Mouse (Mus musculus): ENCODE results near the gene Btg1. TPM values are rescaled to one million over a fixed set of nuclear protein-coding genes. Genes with fewer than 3 reads are reported as not detected.

Gene Btg1
- polyA plus RNA-seq, 1 experiment from 2014 or later, result 50.8 TPM

DNA sequence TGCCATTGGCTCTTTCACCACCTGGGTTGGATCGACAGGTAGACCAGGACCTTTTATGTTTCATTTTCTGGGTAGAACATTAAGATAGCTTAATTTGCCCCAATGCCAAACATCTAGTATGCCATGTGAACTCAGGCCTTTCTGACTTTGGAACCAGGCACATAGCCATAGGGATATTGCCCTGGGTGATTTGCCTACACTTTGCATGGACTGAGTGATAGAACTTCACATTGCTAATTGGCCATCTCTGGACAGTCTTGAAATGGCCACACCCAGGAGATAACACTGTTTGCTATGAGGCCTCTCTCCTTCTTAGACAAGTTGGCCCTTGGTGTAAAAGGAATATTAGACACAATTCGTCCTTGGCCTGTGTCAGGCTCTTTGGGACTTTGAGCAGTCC, 7.6 kb downstream of the Btg1 start:
- Histone ChIP-seq H3K4me2 (ENCODE audit: low read depth, severe bottlenecking) (no peak overlapping the region), H3K36me3 (ENCODE audit: control insufficient read depth, insufficient read depth, low read length) (no peaks in the 10 kb centered on the region; the same call in 1 of the 2 replicates), H3K27ac (replicated peaks; ENCODE audit: low read depth, low read length) (no peak overlapping the region)

DNA sequence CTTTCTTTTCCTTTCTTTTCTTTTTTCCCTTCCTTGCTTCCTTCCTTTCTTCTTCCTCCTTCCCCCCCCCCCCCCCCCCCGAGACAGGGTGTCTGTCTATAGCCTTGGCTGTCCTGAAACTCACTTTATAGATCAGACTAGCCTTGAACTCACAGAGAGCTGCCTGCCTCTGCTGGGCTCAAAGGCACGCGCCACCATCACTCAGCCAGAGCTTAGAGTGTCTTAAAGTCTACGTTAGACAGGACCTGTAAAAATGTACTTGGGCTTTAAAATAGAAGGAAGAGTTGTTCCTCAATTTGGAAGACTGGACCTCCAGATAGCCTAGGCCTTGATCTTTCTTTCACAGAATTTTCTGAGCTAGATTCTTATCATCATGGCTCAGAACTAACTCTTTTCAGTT, 8.3 kb downstream of the Btg1 start:
- peaks cover 6% of the 10 kb centered on the region; the same call in 1 of the 2 replicates for H3K4me1 ChIP-seq (ENCODE audit: control insufficient read depth, insufficient read depth, low read length)
- H3K27me3 ChIP-seq (ENCODE audit: control insufficient read depth, insufficient read depth, low read length), result no peaks in the 10 kb centered on the region
- no peak for ATAC-seq (ENCODE audit: insufficient number of reproducible peaks, low FRiP score, low TSS enrichment, low read depth)
- H3K9me3 ChIP-seq (ENCODE audit: control insufficient read depth, low read length), result no peaks in the 10 kb centered on the region
- no peak overlapping the region for H3K9ac ChIP-seq (ENCODE audit: low read length)
- WGBS, result 96% methylated on average over 3 of the region's 4 CpGs
- no peak for DNase-seq (ENCODE audit: low spot score)
- no peak overlapping the region for H3K27ac ChIP-seq (replicated peaks; ENCODE audit: low read depth, low read length)
- no peak overlapping the region for H3K4me2 ChIP-seq (ENCODE audit: low read depth, severe bottlenecking)
- H3K36me3 ChIP-seq (ENCODE audit: control insufficient read depth, insufficient read depth, low read length), result no peaks in the 10 kb centered on the region; the same call in 1 of the 2 replicates
- H3K4me3 ChIP-seq (ENCODE audit: low read depth, low read length), result no peak overlapping the region

More for the DNA sequence above, 7.6 kb downstream of the Btg1 start:
- 96% methylated on average over 2 of the region's 2 CpGs for WGBS
- H3K27me3 ChIP-seq (ENCODE audit: control insufficient read depth, insufficient read depth, low read length), result no peaks in the 10 kb centered on the region
- no peaks in the 10 kb centered on the region for H3K9me3 ChIP-seq (ENCODE audit: control insufficient read depth, low read length)
- ATAC-seq (ENCODE audit: insufficient number of reproducible peaks, low FRiP score, low TSS enrichment, low read depth) (no peak), DNase-seq (ENCODE audit: low spot score) (no peak)
- H3K4me1 ChIP-seq (ENCODE audit: control insufficient read depth, insufficient read depth, low read length), result peaks cover 9% of the 10 kb centered on the region; the same call in 1 of the 2 replicates
- H3K9ac ChIP-seq (ENCODE audit: low read length), result no peak overlapping the region
- no peak overlapping the region for H3K4me3 ChIP-seq (ENCODE audit: low read depth, low read length)

DNA sequence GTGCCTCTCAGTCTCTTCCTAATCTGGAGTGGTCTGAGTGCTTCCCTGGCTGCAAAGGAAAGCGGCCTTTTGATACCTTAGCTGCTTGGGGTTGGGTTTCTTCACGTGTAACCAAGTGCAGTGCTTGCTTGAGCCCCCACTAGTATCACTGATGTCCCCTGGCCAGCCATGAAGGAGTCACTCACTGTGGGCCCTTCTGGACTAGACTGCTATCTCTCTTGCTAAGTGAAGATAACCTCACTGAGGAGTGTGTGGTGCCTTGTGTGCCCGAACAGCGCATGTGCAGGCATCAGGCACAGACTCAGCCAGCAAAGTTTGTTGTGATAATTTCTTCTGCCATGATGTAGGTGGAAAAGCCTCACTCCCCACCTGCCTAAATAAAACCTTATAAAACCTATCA, 8.9 kb downstream of the Btg1 start:
- peaks cover 6% of the 10 kb centered on the region; the same call in 1 of the 2 replicates for H3K4me1 ChIP-seq (ENCODE audit: control insufficient read depth, insufficient read depth, low read length)
- H3K9me3 ChIP-seq (ENCODE audit: control insufficient read depth, low read length), result no peaks in the 10 kb centered on the region
- H3K4me2 ChIP-seq (ENCODE audit: low read depth, severe bottlenecking), result no peak overlapping the region
- WGBS, result 85% methylated on average over 4 of the region's 4 CpGs
- no peak overlapping the region for H3K9ac ChIP-seq (ENCODE audit: low read length)
- no peak overlapping the region for H3K27ac ChIP-seq (replicated peaks; ENCODE audit: low read depth, low read length)
- no peak overlapping the region for H3K4me3 ChIP-seq (ENCODE audit: low read depth, low read length)
- H3K36me3 ChIP-seq (ENCODE audit: control insufficient read depth, insufficient read depth, low read length), result no peaks in the 10 kb centered on the region; the same call in 1 of the 2 replicates
- H3K27me3 ChIP-seq (ENCODE audit: control insufficient read depth, insufficient read depth, low read length), result no peaks in the 10 kb centered on the region
- DNase-seq (ENCODE audit: low spot score) (no peak), ATAC-seq (ENCODE audit: insufficient number of reproducible peaks, low FRiP score, low TSS enrichment, low read depth) (no peak)

DNA sequence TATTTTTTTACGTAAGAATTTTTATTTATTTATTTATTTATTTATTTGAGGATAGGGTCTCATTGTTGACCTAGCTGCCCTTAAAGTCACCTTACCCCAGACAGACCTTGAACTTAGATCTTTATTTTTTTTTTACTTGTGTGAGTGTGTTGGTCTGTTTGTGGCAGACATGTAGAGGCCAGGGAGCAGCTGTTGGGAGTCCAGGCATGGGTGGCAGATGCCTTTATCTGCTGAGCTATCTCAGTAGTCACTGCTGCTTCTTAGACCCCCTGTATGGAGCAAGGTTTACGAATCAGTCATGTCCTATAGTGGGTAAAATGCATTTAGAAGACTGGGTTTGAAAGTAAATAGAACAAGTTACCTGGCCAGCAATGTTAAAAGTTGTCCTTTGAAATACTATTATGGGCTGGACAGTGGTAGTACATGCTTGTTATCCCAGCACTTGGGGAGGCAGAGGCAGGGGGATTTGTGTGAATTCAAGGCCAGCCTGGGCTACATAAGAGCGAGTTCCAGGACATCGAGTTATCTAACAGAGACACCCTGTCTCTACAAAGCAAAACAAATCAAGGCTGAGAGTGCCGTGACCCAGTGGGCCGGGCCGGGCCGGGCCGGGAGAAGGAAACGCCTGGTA, 9.4 kb downstream of the Btg1 start:
- Histone ChIP-seq H3K9ac (ENCODE audit: low read length) (no peak overlapping the region), H3K27ac (replicated peaks; ENCODE audit: low read depth, low read length) (no peak overlapping the region), H3K4me1 (ENCODE audit: control insufficient read depth, insufficient read depth, low read length) (peaks cover 6% of the 10 kb centered on the region; the same call in 1 of the 2 replicates), H3K36me3 (ENCODE audit: control insufficient read depth, insufficient read depth, low read length) (no peaks in the 10 kb centered on the region; the same call in 1 of the 2 replicates), H3K9me3 (ENCODE audit: control insufficient read depth, low read length) (no peaks in the 10 kb centered on the region), H3K27me3 (ENCODE audit: control insufficient read depth, insufficient read depth, low read length) (no peaks in the 10 kb centered on the region), H3K4me3 (ENCODE audit: low read depth, low read length) (no peak overlapping the region), H3K4me2 (ENCODE audit: low read depth, severe bottlenecking) (no peak overlapping the region)
- 95% methylated on average over 10 of the region's 10 CpGs for WGBS
- ATAC-seq (ENCODE audit: insufficient number of reproducible peaks, low FRiP score, low TSS enrichment, low read depth) (no peak), DNase-seq (ENCODE audit: low spot score) (no peak)

DNA sequence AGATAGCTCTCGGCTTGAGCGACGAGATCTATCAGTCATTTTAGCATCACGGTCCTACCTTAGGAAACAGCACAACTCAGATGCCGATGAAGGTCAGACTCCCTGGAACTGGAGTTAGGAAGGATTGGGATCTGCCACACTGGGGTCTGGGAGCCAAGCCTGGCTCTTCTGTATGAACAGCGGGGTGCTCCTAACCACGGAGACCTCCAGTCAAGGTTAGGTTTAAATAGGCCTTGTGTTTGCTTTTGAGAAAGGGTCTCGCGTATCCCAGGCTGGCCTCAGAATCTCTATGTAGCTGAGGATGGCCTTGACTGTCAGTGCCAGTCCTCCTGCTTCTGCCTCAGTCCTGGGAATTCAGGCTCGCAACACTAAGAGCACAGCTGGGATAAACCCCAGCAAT, 10.5 kb downstream of the Btg1 start:
- no peak overlapping the region for H3K27ac ChIP-seq (replicated peaks; ENCODE audit: low read depth, low read length)
- no peaks in the 10 kb centered on the region for H3K27me3 ChIP-seq (ENCODE audit: control insufficient read depth, insufficient read depth, low read length)
- no peak overlapping the region for H3K9ac ChIP-seq (ENCODE audit: low read length)
- WGBS, result 94% methylated on average over 10 of the region's 10 CpGs
- H3K36me3 ChIP-seq (ENCODE audit: control insufficient read depth, insufficient read depth, low read length), result no peaks in the 10 kb centered on the region; the same call in 1 of the 2 replicates
- H3K9me3 ChIP-seq (ENCODE audit: control insufficient read depth, low read length), result no peaks in the 10 kb centered on the region
- ATAC-seq (ENCODE audit: insufficient number of reproducible peaks, low FRiP score, low TSS enrichment, low read depth) (no peak), DNase-seq (ENCODE audit: low spot score) (no peak)
- H3K4me3 ChIP-seq (ENCODE audit: low read depth, low read length), result no peak overlapping the region
- no peaks in the 10 kb centered on the region for H3K4me1 ChIP-seq (ENCODE audit: control insufficient read depth, insufficient read depth, low read length)
- H3K4me2 ChIP-seq (ENCODE audit: low read depth, severe bottlenecking), result no peak overlapping the region

DNA sequence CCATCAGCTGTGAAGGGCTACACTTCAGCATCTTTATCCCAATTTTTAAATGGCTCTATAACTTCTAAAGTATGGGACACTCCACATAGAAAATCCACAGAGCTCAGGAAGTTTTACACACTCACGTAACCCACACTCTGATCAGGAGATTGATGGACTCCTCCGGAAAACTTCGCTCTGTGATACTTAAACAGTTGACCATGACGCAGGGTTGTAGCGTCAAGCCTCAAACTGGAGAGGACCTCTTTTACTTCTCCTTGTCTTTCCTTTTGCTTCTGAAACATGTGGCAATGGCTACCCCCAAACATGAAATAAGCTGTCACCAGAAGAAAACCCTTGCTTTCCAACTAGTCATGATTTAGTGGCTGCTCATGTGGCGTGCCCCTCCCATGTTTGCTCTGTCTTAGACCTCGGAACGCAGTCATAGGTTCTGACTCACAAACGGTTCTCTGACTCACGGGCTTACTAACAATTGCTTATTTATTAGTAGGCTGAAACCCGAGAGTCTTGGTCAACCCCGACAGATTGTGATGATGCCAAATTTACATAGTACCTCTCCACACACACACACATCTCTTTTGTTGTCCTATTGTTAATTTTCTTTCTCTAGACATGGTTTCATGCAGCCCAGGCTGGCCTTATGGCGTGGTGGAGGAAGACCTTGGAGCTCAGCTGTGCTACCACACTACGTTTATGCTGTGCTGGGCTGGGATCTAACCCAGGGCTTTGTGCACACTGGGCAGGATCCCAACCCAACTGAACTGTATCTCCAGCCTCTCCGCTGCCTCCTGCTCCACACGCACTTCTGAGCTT, 11.5 kb downstream of the Btg1 start:
- no peak for ATAC-seq (ENCODE audit: insufficient number of reproducible peaks, low FRiP score, low TSS enrichment, low read depth)
- DNase-seq (ENCODE audit: low spot score), result no peak
- H3K36me3 ChIP-seq (ENCODE audit: control insufficient read depth, insufficient read depth, low read length), result no peaks in the 10 kb centered on the region; the same call in 1 of the 2 replicates
- no peak overlapping the region for H3K4me3 ChIP-seq (ENCODE audit: low read depth, low read length)
- H3K9ac ChIP-seq (ENCODE audit: low read length), result no peak overlapping the region
- H3K27me3 ChIP-seq (ENCODE audit: control insufficient read depth, insufficient read depth, low read length), result no peaks in the 10 kb centered on the region
- H3K4me2 ChIP-seq (ENCODE audit: low read depth, severe bottlenecking), result no peak overlapping the region
- no peak overlapping the region for H3K27ac ChIP-seq (replicated peaks; ENCODE audit: low read depth, low read length)
- H3K9me3 ChIP-seq (ENCODE audit: control insufficient read depth, low read length), result no peaks in the 10 kb centered on the region
- H3K4me1 ChIP-seq (ENCODE audit: control insufficient read depth, insufficient read depth, low read length), result no peaks in the 10 kb centered on the region
- whole genome bisulfite sequencing, result 87% methylated on average over 16 of the region's 16 CpGs

DNA sequence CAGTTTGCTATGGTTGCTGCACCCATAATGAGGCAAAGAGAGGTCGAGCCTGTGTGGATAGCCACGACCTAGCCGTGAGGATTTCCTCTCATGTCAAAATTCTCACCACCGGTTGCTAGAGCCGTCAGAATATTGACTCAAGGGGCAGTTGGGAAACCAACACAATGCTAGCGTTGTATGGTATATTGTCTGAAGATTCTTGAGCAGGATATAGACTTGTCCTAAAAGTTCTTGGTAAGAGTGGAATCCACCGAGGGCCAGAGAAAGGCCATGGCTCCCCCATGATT, 12.1 kb downstream of the Btg1 start:
- Histone ChIP-seq H3K4me2 (ENCODE audit: low read depth, severe bottlenecking) (no peak overlapping the region), H3K36me3 (ENCODE audit: control insufficient read depth, insufficient read depth, low read length) (no peaks in the 10 kb centered on the region; the same call in 1 of the 2 replicates), H3K9ac (ENCODE audit: low read length) (no peak overlapping the region), H3K27ac (replicated peaks; ENCODE audit: low read depth, low read length) (no peak overlapping the region), H3K27me3 (ENCODE audit: control insufficient read depth, insufficient read depth, low read length) (no peaks in the 10 kb centered on the region), H3K4me3 (ENCODE audit: low read depth, low read length) (no peak overlapping the region), H3K9me3 (ENCODE audit: control insufficient read depth, low read length) (no peaks in the 10 kb centered on the region), H3K4me1 (ENCODE audit: control insufficient read depth, insufficient read depth, low read length) (no peaks in the 10 kb centered on the region)
- 87% methylated on average over 7 of the region's 7 CpGs for WGBS
- no peak for ATAC-seq (ENCODE audit: insufficient number of reproducible peaks, low FRiP score, low TSS enrichment, low read depth)
- DNase-seq (ENCODE audit: low spot score), result no peak

DNA sequence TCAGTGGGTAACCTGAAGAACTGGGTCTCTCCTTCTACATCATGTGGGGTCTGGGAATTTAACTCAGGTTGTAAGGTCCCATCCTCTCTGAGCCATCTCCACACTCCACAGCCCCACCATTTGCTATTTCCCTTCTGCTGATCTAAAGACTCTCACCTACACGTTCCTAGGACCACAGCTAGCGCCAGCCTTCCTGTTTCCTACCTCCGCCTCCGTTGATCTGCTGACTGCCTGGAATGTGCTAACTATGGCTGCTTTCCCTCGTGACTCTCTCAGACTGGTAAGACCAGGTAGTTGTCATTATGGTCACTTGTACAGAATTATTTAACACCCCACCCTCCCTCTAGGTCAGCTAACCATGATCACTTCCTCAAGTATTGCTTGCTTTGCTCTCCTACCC, 13.3 kb downstream of the Btg1 start:
- Histone ChIP-seq H3K4me3 (ENCODE audit: low read depth, low read length) (no peak overlapping the region), H3K36me3 (ENCODE audit: control insufficient read depth, insufficient read depth, low read length) (no peaks in the 10 kb centered on the region; the same call in 1 of the 2 replicates), H3K9ac (ENCODE audit: low read length) (no peak overlapping the region), H3K9me3 (ENCODE audit: control insufficient read depth, low read length) (no peaks in the 10 kb centered on the region), H3K4me2 (ENCODE audit: low read depth, severe bottlenecking) (no peak overlapping the region), H3K27ac (replicated peaks; ENCODE audit: low read depth, low read length) (no peak overlapping the region), H3K4me1 (ENCODE audit: control insufficient read depth, insufficient read depth, low read length) (no peaks in the 10 kb centered on the region), H3K27me3 (ENCODE audit: control insufficient read depth, insufficient read depth, low read length) (no peaks in the 10 kb centered on the region)
- DNase-seq (ENCODE audit: low spot score) (no peak), ATAC-seq (ENCODE audit: insufficient number of reproducible peaks, low FRiP score, low TSS enrichment, low read depth) (no peak)
- WGBS, result 81% methylated on average over 5 of the region's 5 CpGs
